Mouse (Mus musculus) CH12F3 (cell line): ENCODE results near the gene Slc7a12.

Experiments used
- in situ Hi-C: fragments of 300-500 bp; cut with MboI; formaldehyde crosslinking; loops from 2 replicates; pipeline ENCODE4 v1.14.3; 2020; ENCODE audit warnings: low sequenced_read_pairs

Slc7a12 gene

GRCm38 (mm10) chr3:14480397-14480796 lies at the start of gene Slc7a12:
Slc7a12 (plus strand) TSS chr3:14480697.
- in situ Hi-C loops, result no loop called here

GRCm38 (mm10) chr3:14432381-14432780 lies 48.1 kb upstream of the Slc7a12 start:
- in situ Hi-C loops, result no loop called here

- in situ Hi-C loops, result no loop called here
Observed at GRCm38 (mm10) chr3:14446015-14446414, 34.5 kb upstream of the Slc7a12 start.

GRCm38 (mm10) chr3:14446691-14447090 lies 33.8 kb upstream of the Slc7a12 start:
- in situ Hi-C loops, result no loop called here
